ENCODE assay signal across 13 mouse cellular contexts in genomic region chr2:33274719-33275490, GRCm38 (mm10). TPM values are rescaled to one million over a fixed set of nuclear protein-coding genes. Genes with fewer than 3 reads are reported as not detected.
DNase-seq lines count a peak whose midpoint lies in the region; ATAC-seq and TF ChIP-seq lines count a peak whose summit lies in the region.
"Had no signal": no experiment of that assay in that cellular context is flagged by ENCODE, and none has a peak within 500 bp of the region (broad histone marks: within the 10 kb centered on the region; RNA-seq: fewer than 3 reads in every experiment).

No protein-coding gene starts in this region.

- DNase-seq in cerebellum, adult 11-12 months = peak; percentile 49
- no peak for DNase-seq in cerebellum, postnatal 4 days (ENCODE audit: low spot score in 2 of 2)
- DNase-seq in heart, adult 11 months = peak; percentile 97
- DNase-seq in heart, adult 8-10 months (ENCODE audit: low spot score) = no peak
- peak; percentile 70 for DNase-seq in brain, adult 2 months (ENCODE audit: low read depth, low spot score)
- no peak for DNase-seq in heart, postnatal 0 days (ENCODE audit: low spot score)
- no peak for DNase-seq in limb, embryonic 10.5 days (ENCODE audit: low spot score)
- DNase-seq: B cell, adult 2 months; liver, embryonic 13.5 days; thymus, postnatal 4 days had no signal

- peaks cover 17% of the 10 kb centered on the region for H3K4me1 ChIP-seq in heart, postnatal 0 days (ENCODE audit: control insufficient read depth, insufficient read depth)
- peaks cover 13% of the 10 kb centered on the region for H3K4me1 ChIP-seq in limb, embryonic 10.5 days

- TF ChIP-seq EP300 in heart, postnatal 0 days (IDR thresholded peaks at IDR 0.05; ENCODE audit: low read depth) = no peak

- no peak; the same call in 1 of the 2 replicates for ATAC-seq in heart, postnatal 0 days (ENCODE audit: insufficient read depth, low read depth)
- ATAC-seq: midbrain, embryonic 16.5 days had no signal

- H3K4me2 ChIP-seq in heart, postnatal 0 days (ENCODE audit: low read depth, low read length) = no peak overlapping the region
- H3K4me2 ChIP-seq: liver, embryonic 13.5 days had no signal

- 72% methylated on average over 12 of the region's 12 CpGs for WGBS in heart, postnatal 0 days
- WGBS in limb, embryonic 10.5 days = 91% methylated on average over 12 of the region's 12 CpGs

- no peaks in the 10 kb centered on the region for H3K9me3 ChIP-seq in heart, postnatal 0 days (replicated peaks; ENCODE audit: control insufficient read depth, low read length)
- H3K9me3 ChIP-seq in limb, embryonic 10.5 days (replicated peaks) = no peaks in the 10 kb centered on the region
- H3K9me3 ChIP-seq: liver, embryonic 13.5 days; megakaryocyte, embryonic 14.5 days had no signal

- no peaks in the 10 kb centered on the region for H3K36me3 ChIP-seq in heart, postnatal 0 days (replicated peaks; ENCODE audit: control insufficient read depth, insufficient read depth, low read length)
- no peaks in the 10 kb centered on the region for H3K36me3 ChIP-seq in limb, embryonic 10.5 days
- H3K36me3 ChIP-seq: liver, embryonic 13.5 days had no signal

- no peaks in the 10 kb centered on the region for H3K27me3 ChIP-seq in heart, postnatal 0 days (ENCODE audit: control insufficient read depth, insufficient read depth, low read length)
- H3K27me3 ChIP-seq in limb, embryonic 10.5 days (ENCODE audit: low read depth, poor library complexity, severe bottlenecking) = no peaks in the 10 kb centered on the region
- H3K27me3 ChIP-seq: liver, embryonic 13.5 days had no signal

- TF ChIP-seq CTCF in heart, postnatal 0 days (IDR thresholded peaks at IDR 0.05; ENCODE audit: low read depth) = no peak

- H3K9ac ChIP-seq in heart, postnatal 0 days (replicated peaks; ENCODE audit: low read depth, low read length) = no peak overlapping the region
- H3K9ac ChIP-seq: liver, embryonic 13.5 days had no signal

- no peak overlapping the region for H3K4me3 ChIP-seq in heart, postnatal 0 days (ENCODE audit: low read depth, low read length)
- H3K4me3 ChIP-seq in limb, embryonic 10.5 days = no peak overlapping the region
- H3K4me3 ChIP-seq: erythroblast, embryonic 14.5 days; liver, embryonic 13.5 days; megakaryocyte, embryonic 14.5 days had no signal

- H3K27ac ChIP-seq in heart, postnatal 0 days (ENCODE audit: low read depth) = peak overlapping the region; percentile 28
- H3K27ac ChIP-seq in limb, embryonic 10.5 days = no peak overlapping the region
- H3K27ac ChIP-seq: liver, embryonic 13.5 days had no signal

RNA-seq across cellular contexts. Expression of gene Angptl2, which starts 59.0 kb away (rescaled TPM):
- 10 to 100 TPM; 32.9 to 57.7 (median 53.5) TPM for total RNA-seq in heart, adult 8-10 months (2022)
- total RNA-seq in heart, postnatal 0 days (2014; rRNA removed; ENCODE audit: low replicate concordance) = 124 and 149 TPM in 2 replicates
- 58.0 and 66.5 TPM in 2 replicates for polyA plus RNA-seq in heart, postnatal 0 days (2015; fragmentation: Nextera tagmentation; extraction: Ambion mirVana)
- polyA plus RNA-seq in limb, embryonic 10.5 days (2016; fragmentation: Nextera tagmentation; extraction: Ambion mirVana) = 40.1 and 51.8 TPM in 2 replicates
- polyA plus RNA-seq: erythroblast, embryonic 14.5 days had no signal

Comparison
In these comparisons a context has a peak if more than half of its experiments do, and no peak if none do; other contexts are left out.
1. DNase-seq: peak in cerebellum, adult 11-12 months (single experiment), heart, adult 11 months (single experiment) and brain, adult 2 months (single experiment); none in cerebellum, postnatal 4 days (0 of 2), heart, adult 8-10 months (single experiment), heart, postnatal 0 days (single experiment) and limb, embryonic 10.5 days (single experiment).